Mouse (Mus musculus): ENCODE measurements around the gene Aym1.
"Not testable (repeated sequence)": the region's sequence is repeated elsewhere in the genome, so short reads cannot be mapped to it uniquely, and the experiment has no call there.

The Aym1 gene

DNA sequence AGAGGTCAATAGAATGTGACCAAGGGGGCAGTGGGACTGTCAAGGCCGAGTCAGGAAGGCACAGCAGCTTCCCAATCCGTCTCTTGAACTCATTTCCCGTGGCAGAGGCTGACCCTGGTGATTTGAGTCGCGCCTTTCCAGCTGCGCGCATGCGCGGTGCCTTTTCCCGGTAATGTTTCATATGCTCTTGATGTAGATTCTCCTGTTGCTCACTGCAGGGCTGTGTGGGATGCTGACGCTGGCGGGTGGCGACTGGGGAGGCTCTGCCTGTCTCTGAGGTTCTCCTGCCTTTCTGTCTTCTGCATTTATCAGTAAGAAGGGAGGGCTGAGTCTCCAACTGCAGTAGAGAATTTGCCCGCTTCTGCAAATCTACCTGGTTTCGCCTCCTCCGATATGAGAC is 2.8 kb upstream of the Aym1 start:
- no peak for DNase-seq (ENCODE audit: low read depth, low spot score)

DNA sequence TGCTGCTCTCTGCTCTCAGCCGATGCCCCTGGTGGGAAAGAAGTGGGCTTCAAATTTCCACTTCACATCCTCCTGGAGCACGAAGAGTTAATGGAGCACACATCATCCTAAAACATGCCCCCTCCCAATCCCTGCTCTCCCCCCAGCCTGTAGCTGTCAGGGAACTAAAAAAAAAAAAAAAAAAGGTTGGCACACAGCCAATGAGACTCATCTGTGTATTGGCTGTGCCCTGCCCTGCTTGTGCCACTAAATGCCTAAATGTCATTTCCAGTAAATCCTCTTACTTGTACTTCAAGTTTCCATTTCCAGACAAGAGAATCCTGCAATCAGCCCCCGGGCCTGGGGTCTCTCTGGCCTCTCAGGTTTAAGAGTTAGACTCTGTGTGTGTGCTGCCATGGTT is 562 bp downstream of the Aym1 start:
- no peak for DNase-seq (ENCODE audit: low read depth, low spot score)

DNA sequence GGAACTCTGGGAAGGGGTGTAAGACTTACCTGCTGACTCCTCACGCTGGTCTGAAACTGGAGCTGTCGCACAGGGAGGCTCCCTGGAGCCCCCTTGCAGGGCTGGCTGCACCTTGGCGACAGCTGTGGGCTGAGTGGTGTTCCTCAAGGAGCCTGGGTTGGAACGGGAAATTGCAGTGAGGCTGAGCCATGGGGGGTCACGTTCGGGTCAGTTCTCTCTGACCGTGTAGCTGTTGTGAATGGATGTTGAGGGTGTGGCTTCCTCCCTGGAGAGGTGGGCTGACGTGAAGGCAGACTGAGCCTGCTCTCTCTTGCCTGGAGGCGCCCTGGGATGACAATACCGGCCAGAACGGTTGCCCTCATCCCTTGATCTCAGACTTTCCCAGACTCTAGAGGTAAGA is 1.7 kb downstream of the Aym1 start:
- no peak for DNase-seq (ENCODE audit: low read depth, low spot score)

DNA sequence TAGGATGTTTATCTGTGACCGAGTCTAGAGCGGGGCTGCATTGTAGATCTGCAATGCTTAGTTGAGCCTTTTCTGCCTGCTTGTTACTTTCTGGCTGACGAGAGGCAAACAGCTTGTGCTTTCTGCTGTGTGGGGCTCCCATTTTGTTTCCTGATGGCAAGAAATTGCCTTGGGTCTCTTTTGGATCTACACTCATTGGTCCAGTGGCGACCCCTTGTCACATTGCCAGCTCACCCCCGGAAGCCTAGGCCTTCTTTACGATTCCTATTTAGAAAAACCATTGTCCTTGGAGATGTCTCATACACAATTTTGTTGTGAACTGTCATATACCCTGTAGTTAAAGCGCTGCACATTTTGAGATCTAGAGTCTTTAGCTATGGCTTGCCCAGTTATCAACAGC is 4.2 kb downstream of the Aym1 start:
- no peak for DNase-seq (ENCODE audit: low read depth, low spot score)

DNA sequence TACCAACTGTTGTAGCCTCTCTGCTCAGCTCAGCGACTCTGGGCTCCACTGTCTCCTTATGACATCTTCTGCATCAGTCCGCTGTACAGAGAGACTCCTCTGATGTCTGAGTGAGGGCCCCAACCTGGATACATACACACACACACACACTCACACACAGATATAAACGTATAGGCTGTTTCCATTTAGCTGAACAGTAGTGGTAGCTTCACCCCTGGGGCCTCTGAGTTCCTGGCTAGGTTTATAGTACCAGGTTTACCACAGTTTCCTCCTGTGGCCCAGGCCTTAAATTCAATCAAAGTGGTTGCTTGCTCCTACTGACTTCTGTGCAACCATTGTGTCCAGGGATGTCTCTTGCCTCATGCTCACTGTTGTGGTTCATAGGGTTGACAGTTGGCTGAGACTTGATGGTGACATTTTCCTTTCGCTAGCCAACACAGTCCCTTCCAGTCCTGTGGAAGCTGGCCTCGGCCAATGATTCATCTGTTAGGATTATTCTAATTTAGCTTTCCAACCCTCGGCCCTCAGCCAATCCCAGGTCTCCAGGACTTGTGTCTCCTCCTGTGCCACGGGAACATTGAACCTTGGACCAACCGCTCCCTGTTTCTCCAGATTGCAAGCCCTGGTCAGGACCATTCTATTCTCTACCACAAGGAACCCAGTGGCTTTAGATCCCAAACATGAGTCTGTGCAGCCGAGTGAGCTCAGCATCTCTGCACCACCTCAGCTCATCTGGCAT is 5.3 kb downstream of the Aym1 start:
- no peak for DNase-seq (ENCODE audit: low read depth, low spot score)

DNA sequence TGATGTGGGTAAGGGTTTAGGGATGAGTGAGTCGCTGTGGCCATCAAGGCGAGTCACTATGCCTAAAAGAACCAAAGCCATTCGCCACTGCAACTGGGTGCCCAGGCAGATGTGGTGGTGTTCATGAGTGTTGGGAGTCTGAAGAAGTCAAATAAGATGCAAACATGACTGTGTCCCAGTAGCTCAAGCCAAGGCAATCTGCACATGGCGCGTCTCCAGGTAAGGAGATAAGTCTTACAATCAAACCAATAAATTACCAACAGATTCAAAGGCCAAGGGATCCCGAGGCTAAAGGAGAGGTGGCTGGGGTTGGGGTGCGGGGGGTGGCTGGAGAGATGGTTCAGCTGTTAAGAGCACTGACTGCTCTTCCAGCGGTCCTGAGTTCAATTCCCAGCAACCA is 6.1 kb downstream of the Aym1 start:
- DNase-seq (ENCODE audit: low read depth, low spot score) = no peak

DNA sequence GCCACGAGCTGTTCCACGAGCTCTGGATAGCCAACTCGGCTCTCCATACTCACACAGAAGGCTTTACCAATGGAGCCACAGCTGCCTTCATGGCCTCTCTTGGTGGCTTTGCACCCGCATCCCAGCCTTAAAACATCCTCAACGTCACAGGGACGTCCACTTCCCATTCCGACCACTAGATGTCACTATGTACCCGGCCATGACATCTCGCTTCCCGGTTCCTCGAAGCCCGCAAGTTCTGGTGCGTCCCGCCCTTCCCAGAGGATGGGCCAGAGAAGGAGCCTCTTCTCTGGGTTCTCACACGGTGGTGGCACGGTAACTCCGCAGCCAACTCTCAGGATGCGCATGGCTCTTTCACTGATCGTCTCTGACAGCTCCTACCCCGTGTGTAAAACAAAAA is 8.8 kb downstream of the Aym1 start:
- peak; percentile 73 for DNase-seq (ENCODE audit: low read depth, low spot score)

DNA sequence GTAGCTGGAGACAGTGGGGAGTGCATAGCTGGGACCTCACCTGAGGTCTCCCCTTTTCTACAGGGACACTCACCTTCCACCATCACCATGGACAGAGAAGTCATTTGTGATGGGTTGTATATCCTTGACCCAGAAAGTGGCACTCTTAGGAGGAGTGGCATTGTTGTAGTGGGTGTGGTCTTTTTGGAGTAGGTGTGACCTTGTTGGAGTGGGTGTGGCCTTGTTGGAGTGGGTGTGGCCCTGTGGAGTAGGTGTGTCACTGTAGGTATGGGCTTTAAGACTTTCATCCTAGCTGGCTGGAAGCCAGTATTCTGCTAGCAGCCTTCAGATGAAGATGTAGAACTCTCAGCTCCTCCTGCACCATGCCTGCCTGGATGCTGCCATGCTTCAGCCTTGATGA is 10.6 kb downstream of the Aym1 start:
- not testable (repeated sequence) for DNase-seq (ENCODE audit: low read depth, low spot score)

DNA sequence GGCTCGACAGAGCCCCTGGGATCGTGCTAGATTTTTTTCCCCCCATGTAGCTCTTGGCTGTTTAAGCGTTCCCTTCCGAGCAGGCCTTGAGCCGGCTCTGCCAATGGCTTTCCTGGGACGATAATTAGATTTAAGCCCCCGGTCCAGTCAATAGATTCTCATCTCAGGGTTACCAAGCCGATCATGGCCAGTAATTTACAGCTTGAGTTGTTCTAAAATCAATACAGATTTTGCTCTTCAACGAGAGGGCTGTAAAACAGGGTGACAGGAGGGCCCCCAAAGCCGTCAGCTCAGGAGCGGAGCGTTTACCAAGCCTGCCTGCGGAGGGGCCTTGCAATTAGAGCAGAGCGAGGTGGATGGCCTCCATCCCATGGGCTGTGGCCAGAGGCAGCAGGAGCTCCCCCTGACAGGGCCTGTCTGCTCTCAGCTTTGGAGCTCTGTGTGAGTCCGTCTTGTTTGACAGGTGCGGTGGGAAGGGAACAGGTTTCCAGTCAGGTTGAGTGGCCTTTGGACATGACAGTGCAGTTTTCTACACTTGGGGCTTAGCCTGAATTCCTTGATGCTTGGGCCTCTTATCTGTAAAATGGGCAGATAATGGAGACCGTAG is 12.3 kb downstream of the Aym1 start:
- DNase-seq (ENCODE audit: low read depth, low spot score) = no peak

DNA sequence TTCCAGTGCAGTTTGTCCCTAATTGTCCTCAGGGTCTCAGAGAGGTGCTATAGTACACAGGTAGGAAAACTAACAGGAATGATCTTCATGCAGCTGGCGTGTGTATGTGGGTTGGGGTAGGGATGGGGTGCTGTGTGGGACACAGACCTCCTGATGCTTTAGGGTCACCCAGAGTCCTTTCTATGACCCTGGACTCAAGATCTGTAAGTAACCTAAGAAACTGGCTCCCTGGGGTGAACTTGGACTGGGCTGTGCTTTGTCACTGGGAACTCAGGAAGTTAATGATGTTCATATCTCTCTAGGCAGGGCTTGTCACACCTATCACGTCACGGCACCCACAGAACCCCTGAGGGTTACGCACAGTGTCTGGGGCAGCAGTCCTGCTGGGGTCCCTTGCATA is 15.4 kb downstream of the Aym1 start:
- DNase-seq (ENCODE audit: low read depth, low spot score) = no peak

DNA sequence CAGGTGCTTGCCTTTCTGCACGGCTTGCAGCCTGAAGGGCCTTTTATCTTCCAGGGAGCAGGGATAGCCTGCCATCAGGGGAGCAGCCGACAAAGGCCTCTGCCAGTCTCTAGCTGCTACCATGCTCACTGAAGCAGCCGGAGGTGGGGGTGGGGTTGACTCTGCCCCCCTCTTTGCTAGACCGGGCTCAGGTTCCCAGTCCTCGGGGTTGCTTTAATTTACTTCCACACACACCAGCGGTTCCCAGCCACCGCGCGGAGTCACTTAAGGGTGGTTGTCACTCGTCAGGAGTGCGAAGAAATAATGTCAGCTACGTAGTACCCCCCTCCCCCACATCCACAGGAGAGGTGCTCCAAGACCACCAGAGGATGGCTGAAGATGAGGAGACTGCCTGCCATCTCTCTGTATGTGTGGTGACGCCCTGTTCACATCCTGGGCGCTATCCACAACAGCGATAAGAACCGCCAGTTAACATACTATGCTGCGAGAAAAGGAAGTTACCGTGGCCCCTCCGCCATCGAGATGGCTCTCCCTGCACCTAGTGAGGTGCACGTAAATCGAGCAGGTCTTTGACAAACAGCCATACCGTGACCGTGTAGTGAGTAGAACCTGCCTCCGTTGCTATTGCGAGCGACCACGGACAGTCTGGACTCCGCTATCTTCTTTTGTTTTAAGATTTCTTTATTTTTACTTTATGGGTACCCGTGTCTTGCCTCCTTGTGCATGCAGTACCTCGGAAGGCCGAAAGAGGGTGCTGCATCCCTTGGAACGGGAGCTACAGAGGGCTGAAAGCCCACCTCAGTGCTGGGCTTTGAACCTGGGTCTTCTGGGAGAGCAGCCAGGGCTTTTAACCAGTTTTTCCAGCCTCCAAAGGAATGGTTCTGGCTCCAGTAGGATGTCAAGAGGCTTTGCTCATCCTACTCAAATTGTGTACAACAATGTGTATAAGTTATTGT is 16.2 kb downstream of the Aym1 start:
- DNase-seq (ENCODE audit: low read depth, low spot score) = peak; percentile 72

DNA sequence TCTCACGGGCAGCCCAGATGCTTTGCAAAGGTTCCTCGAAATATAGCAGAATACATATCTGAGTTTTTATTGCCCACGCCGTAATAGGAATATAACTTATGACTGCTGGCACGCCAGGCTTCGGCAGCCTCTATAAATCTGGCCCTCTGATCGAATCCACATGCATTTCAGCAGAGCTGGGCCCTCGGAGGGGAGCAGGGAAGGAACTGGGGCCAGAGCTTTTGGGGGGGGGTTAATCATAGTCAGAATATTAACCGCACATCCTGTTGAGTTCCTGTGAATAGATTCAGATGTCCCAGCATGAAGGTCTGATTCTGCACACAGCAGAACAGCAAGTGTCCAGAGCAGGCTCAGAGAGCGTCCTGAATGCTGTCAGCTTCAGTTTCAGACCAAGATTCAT is 17.2 kb downstream of the Aym1 start:
- no peak for DNase-seq (ENCODE audit: low read depth, low spot score)

DNA sequence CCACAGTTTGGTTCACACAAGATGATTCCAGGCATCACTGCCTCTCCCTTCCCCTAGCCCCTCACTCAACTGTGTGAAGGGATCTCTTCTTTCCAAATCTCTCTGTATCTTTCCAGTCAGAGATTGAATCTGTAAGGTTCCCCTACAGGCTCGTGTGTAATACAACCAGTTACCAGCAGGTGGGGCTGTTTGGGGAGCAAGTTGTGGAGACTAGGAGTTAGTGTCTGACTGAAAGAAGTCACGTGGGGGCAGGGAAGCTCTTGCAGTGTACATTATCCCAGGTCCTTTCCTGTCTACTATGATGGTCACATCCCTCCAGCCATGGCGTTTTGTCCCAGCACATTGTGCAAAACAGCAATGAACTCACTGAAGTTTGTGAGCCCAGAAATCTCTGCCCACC is 18.7 kb downstream of the Aym1 start:
- DNase-seq (ENCODE audit: low read depth, low spot score) = no peak

DNA sequence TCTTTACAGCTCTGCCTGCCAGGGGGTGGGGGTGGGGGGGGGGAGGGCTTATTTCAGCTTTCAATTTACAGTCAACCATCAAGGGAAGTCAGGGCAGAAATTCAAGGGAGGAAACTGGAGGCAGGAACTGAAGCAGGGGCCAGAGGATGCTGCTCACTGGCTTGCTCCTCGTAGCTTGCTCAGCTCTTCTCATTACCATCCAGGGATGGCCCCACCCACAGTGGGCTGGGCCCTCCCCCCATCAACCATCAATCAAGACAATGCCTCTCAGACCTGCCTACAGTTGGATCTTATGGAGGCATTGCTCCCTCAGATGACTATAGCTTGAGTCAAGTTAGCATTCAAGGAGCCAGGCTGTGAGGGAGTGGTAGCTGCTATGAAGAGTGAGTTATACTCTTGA is 19.2 kb downstream of the Aym1 start:
- no peak for DNase-seq (ENCODE audit: low read depth, low spot score)

DNA sequence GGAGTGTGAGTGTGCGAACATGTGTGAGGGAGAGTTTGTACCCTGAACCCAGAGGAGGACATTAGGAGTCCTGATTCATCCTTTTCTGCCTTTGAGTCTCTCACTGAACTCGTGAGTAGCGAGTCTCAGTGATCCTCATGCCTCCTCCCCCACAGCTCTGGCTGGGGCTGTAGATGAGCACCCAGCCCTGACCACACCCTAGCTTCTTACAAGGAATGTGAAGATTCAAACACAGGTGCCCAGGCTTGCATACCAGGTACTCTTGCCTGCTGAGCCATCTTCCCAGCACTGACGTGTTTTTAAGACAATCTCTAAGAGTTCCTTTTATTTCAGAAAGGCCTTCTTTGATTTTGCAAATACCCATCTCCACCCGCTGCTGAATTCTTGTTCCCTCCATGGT is 22.3 kb downstream of the Aym1 start:
- DNase-seq (ENCODE audit: low read depth, low spot score) = no peak

DNA sequence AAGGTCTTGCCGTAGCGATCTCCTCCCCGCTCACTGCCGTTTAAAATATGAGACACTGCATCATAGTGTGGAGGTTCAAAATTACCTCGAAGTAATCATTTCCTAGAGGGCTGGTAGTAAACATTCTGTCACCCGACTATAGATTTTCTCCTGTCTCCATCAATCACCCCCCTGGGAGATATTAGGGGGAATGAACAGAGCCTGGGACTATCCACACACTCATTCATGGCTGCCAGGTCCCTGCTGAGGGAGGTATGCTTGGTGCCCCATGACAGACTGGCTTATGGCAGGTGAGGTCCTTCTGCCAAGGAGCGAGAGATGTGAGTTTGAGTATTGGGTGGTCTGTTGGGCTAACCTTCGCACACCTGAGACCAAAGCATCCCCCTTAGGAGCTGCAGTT is 23.5 kb downstream of the Aym1 start:
- no peak for DNase-seq (ENCODE audit: low read depth, low spot score)

DNA sequence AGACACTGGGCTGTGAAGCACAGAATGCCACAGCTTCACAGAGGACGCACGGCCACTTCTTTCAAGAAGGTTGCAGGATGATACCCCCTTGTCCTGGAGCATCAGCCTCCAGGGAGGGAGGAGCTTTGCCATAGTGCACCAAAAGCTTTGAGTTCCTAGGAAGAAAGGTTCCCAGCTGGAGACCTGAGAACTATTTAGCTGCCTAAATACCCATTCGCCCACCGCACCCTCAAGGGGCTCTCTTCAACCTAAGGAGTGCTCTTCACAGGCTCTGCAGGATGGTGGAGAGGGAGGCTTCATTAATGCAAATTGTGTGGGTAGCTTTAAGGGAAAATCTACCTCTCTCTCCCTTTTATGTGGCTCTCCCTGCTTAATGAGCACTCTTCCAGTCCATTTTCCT is 25.5 kb downstream of the Aym1 start:
- no peak for DNase-seq (ENCODE audit: low read depth, low spot score)

DNA sequence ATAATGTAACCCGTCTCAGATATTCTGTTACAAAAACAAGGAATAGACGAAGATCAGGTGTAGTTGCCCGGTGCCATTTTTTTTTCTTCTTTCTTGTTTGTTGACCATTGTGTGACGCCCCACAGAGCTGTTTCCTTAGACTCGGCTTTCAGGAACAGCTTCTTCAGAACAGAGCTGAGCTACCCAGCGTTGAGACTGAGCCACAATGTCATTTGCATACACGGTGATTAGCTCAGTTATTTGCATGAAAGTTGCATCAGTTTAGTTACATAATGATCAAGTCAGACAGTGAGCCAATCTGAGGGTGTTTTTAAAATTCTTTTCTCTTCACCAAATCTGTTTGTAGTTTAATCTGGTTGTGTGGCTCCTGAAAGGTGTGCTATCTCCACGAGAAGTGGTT is 36.7 kb downstream of the Aym1 start:
- no peak for DNase-seq (ENCODE audit: low read depth, low spot score)

DNA sequence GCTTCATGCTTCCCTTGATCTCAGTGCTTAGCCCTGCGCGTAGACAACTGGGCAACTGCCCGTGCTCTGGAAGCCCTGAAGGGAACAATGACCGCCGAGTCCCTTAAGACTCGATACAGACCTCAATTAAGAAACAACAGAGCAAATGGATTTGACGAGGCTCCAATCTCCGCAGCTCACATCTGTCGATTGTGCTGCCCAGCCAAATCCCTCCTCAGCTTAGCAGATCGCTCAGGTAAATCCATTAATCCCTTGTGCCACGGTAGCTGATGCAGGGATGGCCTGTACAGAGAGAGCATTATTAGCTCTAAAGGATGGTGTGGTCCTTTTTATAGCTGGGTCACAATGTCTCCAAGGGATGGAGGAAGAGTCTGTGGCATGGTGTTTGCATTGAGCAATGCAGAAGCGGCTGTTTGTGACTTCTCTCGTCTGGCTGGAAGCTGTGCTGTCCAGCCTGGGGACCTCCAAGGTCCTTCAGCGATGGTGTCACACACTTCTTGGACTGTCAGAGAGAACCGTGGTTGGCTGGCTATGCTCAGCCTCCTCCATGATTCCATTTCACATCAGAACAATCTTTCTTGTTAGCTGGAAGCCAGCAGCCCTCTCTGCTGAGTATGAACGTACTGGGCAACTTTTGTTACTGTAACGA is 39.3 kb downstream of the Aym1 start:
- DNase-seq (ENCODE audit: low read depth, low spot score) = no peak

DNA sequence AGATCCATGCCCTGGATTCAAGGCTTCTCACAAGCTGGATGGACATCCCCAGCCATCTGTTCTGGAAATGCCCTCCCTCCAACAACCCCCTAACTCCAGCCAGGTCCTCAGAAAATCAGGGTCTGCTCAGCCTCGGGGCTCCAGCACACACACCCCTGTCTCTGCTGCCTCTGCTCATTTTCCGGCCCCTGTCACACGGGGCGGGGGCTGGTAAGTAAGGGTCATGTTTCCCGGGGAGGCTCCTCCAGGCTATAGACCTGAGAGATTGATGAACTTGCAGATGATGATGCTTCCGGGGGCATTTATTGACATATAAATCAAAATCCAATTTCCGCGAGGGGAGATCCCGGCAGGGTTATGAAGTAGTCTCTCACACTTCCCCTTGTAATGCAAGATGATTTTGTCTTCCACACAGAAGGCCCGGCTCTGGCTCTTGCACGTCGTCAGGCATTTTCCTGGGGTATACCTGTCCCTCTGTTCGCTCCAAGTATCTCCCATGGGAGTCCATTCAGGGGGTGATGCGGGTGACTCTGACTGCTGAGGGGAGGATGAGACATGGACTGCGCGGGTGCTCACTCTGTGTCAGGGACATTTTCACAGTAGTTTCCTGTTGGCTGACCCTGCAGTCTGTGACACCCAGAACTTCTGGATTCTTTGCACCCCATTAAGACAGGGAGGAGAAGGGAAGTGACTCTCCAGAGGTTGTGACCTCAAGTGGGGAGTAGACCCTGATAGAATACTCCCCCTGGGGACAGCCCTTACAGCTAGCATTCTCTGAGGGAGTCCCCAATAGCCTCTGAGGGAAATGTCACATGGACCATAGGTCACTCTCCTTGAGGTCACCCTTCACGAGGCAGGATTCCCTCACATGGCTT is 40.6 kb downstream of the Aym1 start:
- DNase-seq (ENCODE audit: low read depth, low spot score) = no peak

DNA sequence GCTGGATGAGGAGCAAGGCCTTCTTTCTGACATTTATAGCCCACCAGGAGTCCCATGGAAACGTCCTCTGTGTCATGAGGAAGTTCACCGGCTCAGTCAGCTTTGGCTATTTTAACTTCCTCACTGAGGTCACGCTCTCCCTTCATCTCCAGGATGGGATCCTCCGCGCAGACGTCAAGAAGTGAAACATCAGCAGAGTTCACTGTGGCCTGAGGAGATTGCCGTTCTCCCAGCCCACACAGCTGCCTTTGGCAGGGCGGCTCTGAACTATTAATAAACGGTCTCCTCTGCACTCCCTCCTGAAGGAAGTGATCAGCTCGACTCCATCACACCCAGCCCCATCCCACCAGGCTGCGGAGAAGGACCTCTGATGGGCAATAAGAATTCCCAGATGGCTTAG is 45.6 kb downstream of the Aym1 start:
- DNase-seq (ENCODE audit: low read depth, low spot score) = no peak

All from embryo, embryonic 11.5 days (tissue).